Mouse (Mus musculus): ENCODE data around the gene Taok1.

The Taok1 gene

GRCm38 (mm10) chr11:77491502-77492291 lies 115.9 kb downstream of the Taok1 start:
- DNase-seq: peak; percentile 77 to 91

- peak; percentile 93 to 94 for DNase-seq
Measured at GRCm38 (mm10) chr11:77491123-77491501, 116.5 kb downstream of the Taok1 start.

- DNase-seq: no peak
Measured at GRCm38 (mm10) chr11:77490451-77490850, 117.2 kb downstream of the Taok1 start.

- peak; percentile 77 to 81 for DNase-seq
Measured at GRCm38 (mm10) chr11:77489591-77490235, 117.9 kb downstream of the Taok1 start, which contains the start of gene Ankrd13b. Gene Ankrd13b, minus strand, starts transcription at chr11:77489678.

- no peak for DNase-seq
Measured at GRCm38 (mm10) chr11:77488771-77489581, 118.6 kb downstream of the Taok1 start.

GRCm38 (mm10) chr11:77486798-77487197 lies 120.8 kb downstream of the Taok1 start:
- DNase-seq: no peak

GRCm38 (mm10) chr11:77485229-77485628 lies 122.4 kb downstream of the Taok1 start:
- DNase-seq: no peak

GRCm38 (mm10) chr11:77483510-77484255 lies 123.9 kb downstream of the Taok1 start:
- DNase-seq: no peak

- no peak for DNase-seq
Measured at GRCm38 (mm10) chr11:77483043-77483442, 124.6 kb downstream of the Taok1 start.
